Mouse (Mus musculus) c-Kit-negative CD71-positive TER-119-positive erythroid progenitor cells, embryonic 14.5 days (primary cell): ENCODE data around the gene Zfp976.
A peak's percentile ranks its signal among the peaks of the same experiment; 100 is the strongest.
"Not testable (repeated sequence)": the region's sequence is repeated elsewhere in the genome, so short reads cannot be mapped to it uniquely, and the experiment has no call there.

Experiments
- DNase-seq: peaks from one replicate; pipeline ENCODE4 v3.0.0-alpha.2; 2013; ENCODE audit warnings: low read depth, low spot score

Gene Zfp976

GRCm38 (mm10) chr7:42642152-42643115 lies at the start of gene Zfp976:
Gene Zfp976 (minus strand): TSS chr7:42642588.
- DNase-seq, result peak; percentile 27

- DNase-seq, result not testable (repeated sequence)
Observed at GRCm38 (mm10) chr7:42680081-42680480, 37.7 kb upstream of the Zfp976 start.

- not testable (repeated sequence) for DNase-seq
Observed at GRCm38 (mm10) chr7:42679646-42680045, 37.3 kb upstream of the Zfp976 start.

GRCm38 (mm10) chr7:42660140-42660539 lies 17.8 kb upstream of the Zfp976 start:
- not testable (repeated sequence) for DNase-seq

GRCm38 (mm10) chr7:42655211-42655610 lies 12.8 kb upstream of the Zfp976 start:
- DNase-seq, result not testable (repeated sequence)

- not testable (repeated sequence) for DNase-seq
Observed at GRCm38 (mm10) chr7:42643120-42643620, 782 bp upstream of the Zfp976 start.

- DNase-seq, result not testable (repeated sequence)
Observed at GRCm38 (mm10) chr7:42631031-42631430, 11.4 kb downstream of the Zfp976 start.

GRCm38 (mm10) chr7:42595666-42596065 lies 46.7 kb downstream of the Zfp976 start:
- not testable (repeated sequence) for DNase-seq

GRCm38 (mm10) chr7:42592413-42592812 lies 50.0 kb downstream of the Zfp976 start, which contains the start of gene Zfp977:
Gene Zfp977 (minus strand): TSS chr7:42592547.
- DNase-seq, result not testable (repeated sequence)

- DNase-seq, result not testable (repeated sequence)
Observed at GRCm38 (mm10) chr7:42591311-42591710, 51.1 kb downstream of the Zfp976 start.

- no peak for DNase-seq
Observed at GRCm38 (mm10) chr7:42578488-42578887, 63.9 kb downstream of the Zfp976 start, which contains the start of gene Gm21028. Gene Gm21028 (minus strand): TSS chr7:42578588.
